Mouse (Mus musculus) MEL (cell line): ENCODE data around the gene Gpr179.

ENCODE experiments used
- CTCF ChIP-seq, 3 experiments: IDR thresholded peaks in 2 of 3; conservative IDR thresholded peaks in 1 of 3; 2 replicates each; pipeline ENCODE4 v1.5.1; 2011 to 2012; ENCODE audit warnings: low read length in 3 of 3, low read depth in 2 of 3, mild to moderate bottlenecking in 2 of 3, improper control_type of control experiment in 1 of 3, inconsistent platforms in 1 of 3, mixed read lengths in 1 of 3, moderate library complexity in 1 of 3; ENCODE audit not compliant: control insufficient read depth in 1 of 3, insufficient read depth in 1 of 3, poor library complexity in 1 of 3, severe bottlenecking in 1 of 3
- MAX ChIP-seq: IDR thresholded peaks from 2 replicates; pipeline ENCODE4 v1.6.1; 2011; ENCODE audit warnings: low read length, improper control_type of control experiment
- TAL1 ChIP-seq: IDR thresholded peaks from 2 replicates; pipeline ENCODE4 v1.6.1; 2012; ENCODE audit warnings: mild to moderate bottlenecking, inconsistent platforms, low read length, moderate library complexity, mixed read lengths
- ZNF384 ChIP-seq: IDR thresholded peaks from 2 replicates; pipeline ENCODE4 v1.6.1; 2012; ENCODE audit warnings: low read depth, mild to moderate bottlenecking, inconsistent platforms, low read length, improper control_type of control experiment

DNA sequence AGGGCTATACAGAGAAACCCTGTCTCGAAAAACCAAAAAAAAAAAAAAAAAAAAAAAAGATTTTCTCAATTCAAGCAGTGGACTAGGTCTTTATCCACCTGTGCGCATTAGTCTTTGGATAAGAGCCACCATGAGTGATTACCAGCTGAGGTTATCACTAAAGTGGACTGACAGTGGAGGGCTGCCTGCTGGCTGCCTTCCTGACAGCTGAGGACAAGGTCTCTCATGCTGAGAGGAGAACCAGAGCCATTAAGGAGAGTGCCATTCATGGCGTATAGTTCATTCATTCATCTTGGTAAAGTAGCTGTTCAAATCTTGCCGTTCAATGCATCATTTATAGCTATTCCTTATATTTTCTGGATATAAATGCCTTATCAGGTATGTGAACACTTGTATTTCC is 55.3 kb downstream of the Gpr179 start:
- TF ChIP-seq CTCF (IDR thresholded peaks at IDR 0.05 in 2 of 3, conservative IDR thresholded peaks at IDR 0.05 in 1 of 3; ENCODE audit: control insufficient read depth in 1 of 3, insufficient read depth in 1 of 3, low read depth in 2 of 3, low read length in 3 of 3, poor library complexity in 1 of 3, severe bottlenecking in 1 of 3) (no peak), ZNF384 (0 out of 2 replicates have a peak, but pooled peaks have one; percentile 19), TAL1 (no peak), MAX (no peak)
